Mouse (Mus musculus) forebrain, embryonic 16.5 days (tissue): ENCODE results near the gene Upf3a. TPM values are rescaled to one million over a fixed set of nuclear protein-coding genes. Genes with fewer than 3 reads are reported as not detected.
"Not testable (repeated sequence)": the region's sequence is repeated elsewhere in the genome, so short reads cannot be mapped to it uniquely, and the experiment has no call there.

Experiments
- ATAC-seq: fragments of 200-750 bp; cut with Nextera tagmentation; 2 replicates; pipeline ENCODE4 v1.8.0; 2017; ENCODE audit warnings: mild to moderate bottlenecking, moderate library complexity
- H3K27ac ChIP-seq: fragments of 300-500 bp; sonication (generic); 2 replicates; pipeline ENCODE4 v1.5.1; 2014; ENCODE audit warnings: low read length, control low read depth
- H3K27me3 ChIP-seq: fragments of 300-500 bp; sonication (generic); replicated peaks from 2 replicates; pipeline ENCODE4 v1.6.1; 2014; ENCODE audit warnings: low read length; ENCODE audit not compliant: control insufficient read depth, insufficient read depth
- H3K36me3 ChIP-seq: fragments of 300-500 bp; sonication (generic); 2 replicates; pipeline ENCODE4 v1.6.1; 2014; ENCODE audit not compliant: control insufficient read depth, insufficient read depth
- H3K4me1 ChIP-seq: fragments of 300-500 bp; sonication (generic); replicated peaks from 2 replicates; pipeline ENCODE4 v1.6.1; 2014; ENCODE audit warnings: low read length; ENCODE audit not compliant: control insufficient read depth, insufficient read depth
- H3K4me2 ChIP-seq: fragments of 300-500 bp; sonication (generic); 2 replicates; pipeline ENCODE4 v1.6.1; 2014; ENCODE audit warnings: mild to moderate bottlenecking, low read length, control low read depth
- H3K4me3 ChIP-seq: fragments of 300-500 bp; sonication (generic); replicated peaks from 2 replicates; pipeline ENCODE4 v1.5.1; 2014; ENCODE audit warnings: mild to moderate bottlenecking, low read length, control low read depth
- H3K9ac ChIP-seq: fragments of 300-500 bp; sonication (generic); replicated peaks from 2 replicates; pipeline ENCODE4 v1.6.1; 2014; ENCODE audit warnings: low read depth, low read length, control low read depth
- H3K9me3 ChIP-seq: fragments of 300-500 bp; sonication (generic); 2 replicates; pipeline ENCODE4 v1.6.1; 2016; ENCODE audit warnings: low read length; ENCODE audit not compliant: control insufficient read depth
- WGBS: fragments of 180-500 bp; shearing (Covaris S2); extraction: QIAGEN DNeasy Blood & Tissue Kit; methylation state at CpG from one replicate; pipeline ENCODE4 v1.1.7; 2014; 5-methylcytosine and 5-hydroxymethylcytosine counted together
- polyA plus RNA-seq: library from polyadenylated mRNA; unstranded; fragments of >200 nt; fragmentation: Nextera tagmentation; extraction: Ambion mirVana; gene quantifications from 2 replicates; pipeline ENCODE4 v1.2.1, GENCODE M21; 2015

The Upf3a gene
- polyA plus RNA-seq, 1 experiment from 2014 or later: 44.7 TPM

GRCm38 (mm10) chr8:13828598-13829172 is 43.3 kb downstream of the Upf3a start:
- Histone ChIP-seq H3K9me3 (no peaks in the 10 kb centered on the region), H3K36me3 (no peaks in the 10 kb centered on the region), H3K4me1 (0 out of 2 replicates have a peak, but pooled peaks cover 3% of the 10 kb centered on the region), H3K27ac (no peak overlapping the region), H3K9ac (no peak overlapping the region), H3K4me2 (no peak overlapping the region), H3K4me3 (no peak overlapping the region), H3K27me3 (no peaks in the 10 kb centered on the region)
- no peak for ATAC-seq
- 78% methylated on average over 7 of the region's 7 CpGs for WGBS

DNA sequence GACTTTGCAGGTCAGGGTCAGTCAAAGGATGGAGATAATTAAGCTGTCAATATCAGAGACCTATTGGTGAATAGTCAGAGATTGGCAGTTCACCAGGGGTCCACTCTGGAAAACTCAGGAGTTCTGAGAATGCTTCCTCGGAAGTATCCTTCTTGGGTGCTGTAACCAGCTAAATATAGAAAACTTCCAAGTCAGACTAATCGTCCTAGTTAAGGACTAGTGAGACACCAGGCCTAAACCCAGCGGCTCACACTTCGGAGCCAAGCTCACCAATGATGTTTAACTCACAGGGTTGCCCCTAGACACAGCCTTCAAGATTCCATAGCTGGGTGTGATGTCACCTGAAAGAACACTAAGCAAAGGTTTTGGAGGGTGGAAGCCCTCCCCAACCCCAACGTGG is 52.9 kb downstream of the Upf3a start, which contains the start of gene AF366264:
Gene AF366264 (minus strand): TSS at position 101 of the 400 bp plus-strand sequence.
- 89% methylated on average over 5 of the region's 5 CpGs for WGBS
- H3K4me1 ChIP-seq, H3K27ac ChIP-seq: not testable (repeated sequence)

DNA sequence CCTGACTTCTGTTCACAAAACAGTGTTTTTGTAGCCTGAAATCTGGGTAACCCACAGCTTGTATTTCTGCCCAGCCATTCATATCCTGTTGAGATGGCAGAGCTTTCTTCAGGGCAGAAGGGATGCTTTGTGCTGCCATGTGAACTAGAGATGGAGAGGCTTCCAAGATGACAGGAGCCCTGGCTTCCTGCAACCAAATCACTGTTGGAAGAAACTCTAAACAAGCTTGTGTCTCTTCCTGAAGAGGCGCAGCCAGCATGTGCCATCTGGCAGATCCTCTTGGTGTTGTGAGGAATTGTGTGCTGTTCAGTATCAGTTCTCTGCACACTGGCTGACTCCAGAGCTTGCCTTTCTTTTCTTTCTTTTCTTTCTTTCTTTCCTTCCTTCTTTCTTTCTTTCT is 57.9 kb downstream of the Upf3a start:
- not testable (repeated sequence) for H3K4me3 ChIP-seq, H3K9ac ChIP-seq, H3K9me3 ChIP-seq, H3K4me2 ChIP-seq, H3K4me1 ChIP-seq, H3K36me3 ChIP-seq, ATAC-seq, H3K27me3 ChIP-seq, H3K27ac ChIP-seq
- 67% methylated on average over 1 of the region's 1 CpGs for WGBS

More for the DNA sequence above, 52.9 kb downstream of the Upf3a start, which contains the start of gene AF366264:
- ATAC-seq, H3K4me3 ChIP-seq, H3K4me2 ChIP-seq, H3K9me3 ChIP-seq, H3K9ac ChIP-seq, H3K27me3 ChIP-seq, H3K36me3 ChIP-seq: not testable (repeated sequence)

Other genes starting within 250 kb of the Upf3a start
- not detected in 2 replicates for gene 1700029H14Rik, start 223.2 kb upstream of the Upf3a start, polyA plus RNA-seq
- gene Rasa3, start 108.0 kb upstream of the Upf3a start, polyA plus RNA-seq: 26.8 and 27.1 TPM in 2 replicates
- gene Cfap97d2, start 79.7 kb upstream of the Upf3a start, polyA plus RNA-seq: 0.81 and 1.3 TPM in 2 replicates
- gene Cdc16, start 27.9 kb upstream of the Upf3a start, polyA plus RNA-seq: 172 and 192 TPM in 2 replicates
- not detected in 2 replicates for gene AF366264, start 52.8 kb downstream of the Upf3a start, polyA plus RNA-seq
- 55.1 and 59.7 TPM in 2 replicates for gene Champ1, start 84.0 kb downstream of the Upf3a start, polyA plus RNA-seq
- gene Coprs, start 104.7 kb downstream of the Upf3a start, polyA plus RNA-seq: 79.1 and 97.6 TPM in 2 replicates